Mouse (Mus musculus) neural tube, embryonic 11.5 days (tissue): ENCODE measurements around the gene Syne1. TPM values are rescaled to one million over a fixed set of nuclear protein-coding genes. Genes with fewer than 3 reads are reported as not detected.

Experiments used
- ATAC-seq: fragments of 200-750 bp; cut with Nextera tagmentation; 2 replicates; pipeline ENCODE4 v1.8.0; 2017; ENCODE audit warnings: moderate number of reproducible peaks, mild to moderate bottlenecking, moderate TSS enrichment, moderate library complexity; ENCODE audit not compliant: insufficient read depth, low FRiP score, low TSS enrichment
- DNase-seq: peaks from one replicate; pipeline ENCODE4 v3.0.0-alpha.2; 2015; ENCODE audit warnings: low spot score
- H3K27ac ChIP-seq: fragments of 300-500 bp; sonication (generic); 2 replicates; pipeline ENCODE4 v1.5.1; 2014; ENCODE audit warnings: low read depth, mild to moderate bottlenecking, low read length
- H3K27me3 ChIP-seq: fragments of 300-500 bp; sonication (generic); 2 replicates; pipeline ENCODE4 v1.6.1; 2014; ENCODE audit warnings: mild to moderate bottlenecking, low read length, mixed read lengths; ENCODE audit not compliant: control insufficient read depth, insufficient read depth
- H3K36me3 ChIP-seq: fragments of 300-500 bp; sonication (generic); 2 replicates; pipeline ENCODE4 v1.6.1; 2014; ENCODE audit warnings: mild to moderate bottlenecking, low read length, moderate library complexity, mixed read lengths; ENCODE audit not compliant: control insufficient read depth, insufficient read depth
- H3K4me1 ChIP-seq: fragments of 300-500 bp; sonication (generic); 2 replicates; pipeline ENCODE4 v1.6.1; 2014; ENCODE audit warnings: low read length, mixed read lengths; ENCODE audit not compliant: control insufficient read depth, insufficient read depth
- H3K4me2 ChIP-seq: fragments of 300-500 bp; sonication (generic); 2 replicates; pipeline ENCODE4 v1.6.1; 2014; ENCODE audit warnings: low read depth, mild to moderate bottlenecking, moderate library complexity
- H3K4me3 ChIP-seq: fragments of 300-500 bp; sonication (generic); 2 replicates; pipeline ENCODE4 v1.5.1; 2014; ENCODE audit warnings: low read depth, low read length
- H3K9ac ChIP-seq: fragments of 300-500 bp; sonication (generic); 2 replicates; pipeline ENCODE4 v1.6.1; 2014; ENCODE audit warnings: mild to moderate bottlenecking, low read length
- H3K9me3 ChIP-seq: fragments of 300-500 bp; sonication (generic); 2 replicates; pipeline ENCODE4 v1.6.1; 2016; ENCODE audit warnings: low read length; ENCODE audit not compliant: control insufficient read depth
- WGBS: fragments of 180-500 bp; shearing (Covaris S2); extraction: QIAGEN DNeasy Blood & Tissue Kit; methylation state at CpG from one replicate; pipeline ENCODE4 v1.1.7; 2014; 5-methylcytosine and 5-hydroxymethylcytosine counted together
- polyA plus RNA-seq: library from polyadenylated mRNA; unstranded; fragments of >200 nt; fragmentation: Nextera tagmentation; extraction: Ambion mirVana; gene quantifications from 2 replicates; pipeline ENCODE4 v1.2.1, GENCODE M21; 2014

The Syne1 gene
- polyA plus RNA-seq, 1 experiment from 2014 or later = 3.2 TPM

DNA sequence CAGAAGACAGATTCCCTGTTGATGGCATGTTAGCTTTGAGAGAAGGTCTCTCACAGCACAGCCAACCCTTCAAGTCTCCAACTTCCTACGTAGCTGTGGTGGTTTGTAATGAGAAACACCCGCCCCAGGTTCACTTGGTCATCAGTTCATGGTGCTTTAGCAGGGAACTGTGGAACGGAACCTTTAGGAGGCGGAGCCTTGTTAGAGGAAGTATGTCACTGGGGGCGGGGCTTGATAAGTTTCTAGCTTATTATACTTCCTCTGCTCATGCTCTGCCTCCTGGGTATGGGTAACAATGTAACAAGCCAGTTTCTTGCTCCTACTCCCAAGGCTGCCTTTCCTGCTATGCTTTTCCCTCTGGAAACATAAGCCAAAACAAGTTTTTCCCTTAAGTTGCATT, 505.6 kb downstream of the Syne1 start:
- Histone ChIP-seq H3K36me3 (no peaks in the 10 kb centered on the region), H3K9me3 (no peaks in the 10 kb centered on the region), H3K27me3 (no peaks in the 10 kb centered on the region), H3K4me2 (no peak overlapping the region), H3K27ac (no peak overlapping the region), H3K4me3 (no peak overlapping the region), H3K9ac (no peak overlapping the region), H3K4me1 (no peaks in the 10 kb centered on the region)
- no peak for DNase-seq
- ATAC-seq = no peak
- WGBS = 84% methylated on average over 5 of the region's 5 CpGs

DNA sequence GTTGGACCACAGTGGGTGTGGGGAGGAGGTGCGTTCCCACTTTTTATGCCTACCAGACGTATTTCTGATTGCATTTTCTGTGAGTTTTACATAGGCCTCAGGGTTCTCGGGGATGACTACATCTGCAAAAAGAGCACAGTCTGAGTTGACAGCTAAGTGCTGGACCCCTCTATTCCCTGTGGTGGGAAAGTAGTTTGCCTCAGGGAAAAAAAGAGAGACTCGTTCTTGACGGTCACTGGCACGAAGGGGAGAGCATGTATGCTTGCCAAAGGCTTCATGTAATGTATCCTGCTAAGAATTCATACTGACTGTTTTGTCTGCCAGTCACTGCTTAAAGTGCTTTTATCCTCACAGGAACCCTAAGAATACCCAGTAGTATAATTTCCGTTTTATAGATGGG, 506.1 kb downstream of the Syne1 start:
- Histone ChIP-seq H3K4me2 (no peak overlapping the region), H3K27ac (no peak overlapping the region), H3K4me1 (no peaks in the 10 kb centered on the region), H3K36me3 (no peaks in the 10 kb centered on the region), H3K9ac (no peak overlapping the region), H3K9me3 (no peaks in the 10 kb centered on the region), H3K4me3 (no peak overlapping the region), H3K27me3 (no peaks in the 10 kb centered on the region)
- ATAC-seq (no peak), DNase-seq (no peak)
- 89% methylated on average over 7 of the region's 7 CpGs for WGBS

DNA sequence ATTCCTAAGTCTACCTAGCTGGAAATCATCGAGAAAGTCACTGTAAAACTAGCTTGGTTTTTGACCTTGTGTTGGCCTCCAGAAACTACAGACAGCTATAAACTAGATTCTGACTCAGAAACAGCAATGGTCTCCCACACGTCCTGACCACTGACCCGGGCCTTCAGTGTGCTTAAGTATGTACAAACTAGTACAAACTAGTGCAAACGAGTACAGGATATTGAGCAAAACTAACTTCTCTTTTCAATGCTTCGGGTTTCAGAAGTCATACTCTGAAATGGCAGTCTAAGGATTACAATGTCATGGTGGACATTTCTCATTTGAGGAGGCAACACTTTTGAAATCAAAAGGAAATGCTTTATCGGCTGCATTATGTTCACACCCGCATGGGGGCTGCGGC, 506.8 kb downstream of the Syne1 start:
- Histone ChIP-seq H3K4me2 (no peak overlapping the region), H3K4me1 (no peaks in the 10 kb centered on the region), H3K27ac (no peak overlapping the region), H3K9ac (no peak overlapping the region), H3K36me3 (no peaks in the 10 kb centered on the region), H3K9me3 (no peaks in the 10 kb centered on the region), H3K4me3 (no peak overlapping the region), H3K27me3 (no peaks in the 10 kb centered on the region)
- 88% methylated on average over 8 of the region's 8 CpGs for WGBS
- ATAC-seq = no peak
- no peak for DNase-seq

DNA sequence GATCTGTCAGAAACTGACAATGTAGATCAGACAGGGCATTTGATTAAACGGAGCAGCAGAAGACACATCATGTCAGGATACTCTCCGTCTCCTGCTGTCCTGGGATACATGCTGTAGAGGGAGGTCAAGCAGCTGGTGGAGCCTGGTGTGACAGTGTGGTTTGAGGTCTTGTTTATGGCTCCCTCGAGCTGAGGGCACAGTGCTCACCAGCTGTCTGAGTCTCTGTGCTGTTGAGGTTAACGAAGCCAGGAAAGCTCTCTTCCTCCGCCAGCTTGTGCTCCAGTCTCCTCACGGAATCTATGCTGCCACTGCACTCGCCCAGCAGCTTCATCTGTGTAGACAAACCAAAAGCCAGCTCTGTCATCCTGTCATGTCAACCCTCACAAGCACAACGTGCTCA, 510.0 kb downstream of the Syne1 start:
- 59% methylated on average over 8 of the region's 8 CpGs for WGBS
- H3K27ac ChIP-seq = no peak overlapping the region
- H3K9ac ChIP-seq = no peak overlapping the region
- no peaks in the 10 kb centered on the region for H3K9me3 ChIP-seq
- H3K27me3 ChIP-seq = no peaks in the 10 kb centered on the region
- no peak overlapping the region for H3K4me3 ChIP-seq
- H3K4me2 ChIP-seq = no peak overlapping the region
- H3K36me3 ChIP-seq = no peaks in the 10 kb centered on the region
- DNase-seq = no peak
- H3K4me1 ChIP-seq = no peaks in the 10 kb centered on the region
- no peak for ATAC-seq

DNA sequence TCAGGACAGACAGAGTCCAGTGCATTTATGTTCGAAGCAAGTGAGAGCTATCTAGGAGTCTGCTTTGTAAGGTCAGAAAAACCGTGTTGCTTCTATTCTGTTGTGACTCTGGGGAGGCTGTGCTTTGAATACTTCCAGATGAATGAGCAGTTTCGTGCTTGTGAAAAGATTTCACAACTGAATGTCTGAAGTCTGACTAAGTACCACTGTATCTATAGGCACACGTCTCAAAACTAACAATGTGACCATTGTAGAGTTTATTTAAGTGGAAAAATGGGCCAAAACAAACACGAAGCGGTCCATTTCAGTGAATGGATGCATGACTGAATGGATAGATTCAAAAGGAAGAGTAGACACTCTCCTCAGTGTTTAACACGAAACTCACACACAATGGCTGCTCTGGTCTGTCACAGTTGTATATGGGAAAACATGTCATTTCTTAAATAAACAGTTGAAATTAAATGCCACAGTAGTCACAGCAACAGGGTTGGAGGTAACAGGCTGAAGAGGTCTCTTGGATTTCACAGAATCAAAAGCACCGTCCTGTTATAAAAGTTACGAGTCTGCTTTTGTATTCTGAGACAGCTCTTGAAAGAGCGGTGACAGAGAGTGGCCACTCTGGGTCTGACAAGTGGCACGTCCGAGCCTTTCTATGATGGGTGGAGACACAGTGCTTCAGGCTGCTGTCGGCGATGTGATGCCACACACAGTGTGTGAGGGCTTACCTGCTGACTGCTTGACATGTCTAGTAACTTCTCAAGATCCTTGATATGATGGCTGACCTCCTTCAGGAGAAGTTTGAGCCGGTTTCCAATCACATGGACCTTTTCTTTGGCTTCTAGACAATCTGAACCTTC, 518.9 kb downstream of the Syne1 start:
- WGBS = 46% methylated on average over 15 of the region's 15 CpGs
- DNase-seq = no peak
- no peak overlapping the region for H3K4me3 ChIP-seq
- no peak overlapping the region for H3K9ac ChIP-seq
- peak; percentile 81 for ATAC-seq
- H3K4me2 ChIP-seq = no peak overlapping the region
- no peaks in the 10 kb centered on the region for H3K9me3 ChIP-seq
- no peak overlapping the region for H3K27ac ChIP-seq
- H3K4me1 ChIP-seq = no peaks in the 10 kb centered on the region
- no peaks in the 10 kb centered on the region for H3K36me3 ChIP-seq
- no peaks in the 10 kb centered on the region for H3K27me3 ChIP-seq

DNA sequence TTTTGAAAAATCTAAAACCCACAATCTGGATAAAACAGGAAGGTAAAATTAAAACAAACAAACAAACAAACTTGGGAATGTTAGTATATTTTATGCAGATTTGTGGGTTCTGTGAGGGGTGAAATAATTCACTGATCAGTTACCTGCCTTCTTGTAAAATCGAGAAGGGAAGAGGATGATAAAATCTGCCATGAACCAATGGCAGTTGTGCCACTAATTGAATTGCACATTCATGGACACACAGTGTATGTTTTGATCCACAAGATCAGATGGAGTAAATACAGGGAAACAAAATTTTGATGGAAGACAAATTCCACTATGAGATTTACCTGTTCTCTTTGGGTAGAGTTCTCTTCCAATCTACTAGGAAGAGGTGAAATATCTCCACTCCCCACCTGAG, 521.4 kb downstream of the Syne1 start:
- Histone ChIP-seq H3K36me3 (no peaks in the 10 kb centered on the region), H3K27ac (no peak overlapping the region), H3K4me2 (no peak overlapping the region), H3K9ac (no peak overlapping the region), H3K4me1 (no peaks in the 10 kb centered on the region), H3K9me3 (no peaks in the 10 kb centered on the region), H3K27me3 (no peaks in the 10 kb centered on the region), H3K4me3 (no peak overlapping the region)
- WGBS = 85% methylated on average over 1 of the region's 1 CpGs
- no peak for ATAC-seq
- DNase-seq = no peak

DNA sequence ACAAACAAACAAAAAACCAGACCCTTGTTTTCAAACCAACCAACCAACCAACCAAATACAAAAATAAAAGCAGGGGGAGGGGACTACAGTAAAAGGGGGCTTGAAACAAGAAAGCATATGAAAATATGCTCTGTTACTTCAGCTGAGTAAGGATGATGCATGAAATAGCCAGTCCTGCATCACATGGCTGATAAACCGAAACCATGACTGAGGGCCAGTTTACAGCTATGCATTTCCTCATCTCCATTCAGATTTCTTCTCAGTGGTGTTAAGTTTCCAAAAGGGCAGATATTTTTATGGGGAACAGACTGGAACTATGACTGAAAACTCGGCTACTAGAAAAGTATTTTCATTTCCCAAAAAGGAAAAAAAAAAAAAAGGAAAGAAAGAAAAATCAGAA, 522.1 kb downstream of the Syne1 start:
- H3K9me3 ChIP-seq = no peaks in the 10 kb centered on the region
- H3K36me3 ChIP-seq = no peaks in the 10 kb centered on the region
- no peak for ATAC-seq
- WGBS = 79% methylated on average over 2 of the region's 2 CpGs
- H3K4me1 ChIP-seq = no peaks in the 10 kb centered on the region
- DNase-seq = no peak
- no peak overlapping the region for H3K4me3 ChIP-seq
- no peak overlapping the region for H3K27ac ChIP-seq
- no peak overlapping the region for H3K4me2 ChIP-seq
- H3K9ac ChIP-seq = no peak overlapping the region
- H3K27me3 ChIP-seq = no peaks in the 10 kb centered on the region

DNA sequence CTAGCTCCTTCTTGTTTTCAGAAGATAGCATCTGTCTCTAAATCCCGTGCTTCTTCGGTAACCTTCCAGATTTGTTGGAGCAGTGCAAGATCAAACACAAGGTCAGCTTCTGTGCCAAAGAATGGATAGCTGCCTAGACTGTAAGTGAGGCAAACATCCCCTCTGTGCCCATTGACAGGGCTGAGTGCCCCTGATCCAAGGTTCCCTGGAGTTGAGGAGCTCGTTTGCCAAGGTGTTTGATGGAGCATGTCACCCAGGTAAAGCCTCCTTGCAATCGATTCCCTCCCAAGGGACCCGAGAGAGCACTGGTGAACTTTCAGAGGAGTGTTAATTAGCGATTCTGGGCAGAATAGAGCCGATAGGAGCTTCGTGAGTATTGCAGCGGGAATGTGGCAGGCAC, 523.0 kb downstream of the Syne1 start:
- no peak for DNase-seq

DNA sequence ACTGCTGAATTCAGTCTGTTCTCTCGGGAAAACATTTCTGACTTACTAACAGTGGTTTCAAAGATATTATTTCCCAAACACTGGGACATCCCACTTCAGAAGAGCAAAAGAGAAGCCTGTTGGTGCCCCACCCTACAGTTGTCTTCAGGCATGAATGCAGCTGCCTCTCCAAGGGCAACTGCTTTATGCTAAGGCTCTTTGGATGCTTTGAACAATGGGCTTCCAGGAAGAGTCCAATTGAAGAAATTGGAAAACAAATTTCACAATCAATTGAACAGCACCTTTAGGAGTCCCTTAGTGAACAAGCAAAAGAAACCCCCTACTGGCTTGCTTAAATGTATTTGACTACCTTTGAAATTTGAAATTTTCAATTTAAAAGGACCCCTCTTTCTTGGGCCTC, 524.1 kb downstream of the Syne1 start:
- WGBS = 88% methylated on average over 1 of the region's 1 CpGs

More for the DNA sequence above, 523.0 kb downstream of the Syne1 start:
- no peak overlapping the region for H3K4me2 ChIP-seq
- no peak for ATAC-seq
- H3K4me3 ChIP-seq = no peak overlapping the region
- no peak overlapping the region for H3K27ac ChIP-seq
- WGBS = 85% methylated on average over 9 of the region's 9 CpGs
- no peaks in the 10 kb centered on the region for H3K4me1 ChIP-seq
- H3K27me3 ChIP-seq = no peaks in the 10 kb centered on the region
- no peaks in the 10 kb centered on the region for H3K36me3 ChIP-seq
- H3K9ac ChIP-seq = no peak overlapping the region
- no peaks in the 10 kb centered on the region for H3K9me3 ChIP-seq

More for the DNA sequence above, 524.1 kb downstream of the Syne1 start:
- H3K4me1 ChIP-seq = no peaks in the 10 kb centered on the region
- DNase-seq = no peak
- H3K27ac ChIP-seq = no peak overlapping the region
- H3K27me3 ChIP-seq = no peaks in the 10 kb centered on the region
- no peak for ATAC-seq
- H3K9ac ChIP-seq = no peak overlapping the region
- H3K9me3 ChIP-seq = no peaks in the 10 kb centered on the region
- H3K36me3 ChIP-seq = no peaks in the 10 kb centered on the region
- H3K4me2 ChIP-seq = no peak overlapping the region
- H3K4me3 ChIP-seq = no peak overlapping the region
